Mouse (Mus musculus): ENCODE data around the gene Suox.
"Not testable (repeated sequence)": the region's sequence is repeated elsewhere in the genome, so short reads cannot be mapped to it uniquely, and the experiment has no call there.

The Suox gene

GRCm38 (mm10) chr10:128626311-128627310, 47.3 kb downstream of the Suox start, which contains the start of gene Rps26:
TSS of gene Rps26 (minus strand) at chr10:128626747.
- peak; percentile 99 for DNase-seq (ENCODE audit: low read depth, low spot score)

GRCm38 (mm10) chr10:128625287-128625894, 48.5 kb downstream of the Suox start:
- DNase-seq (ENCODE audit: low read depth, low spot score): no peak

GRCm38 (mm10) chr10:128623106-128623613, 50.7 kb downstream of the Suox start:
- not testable (repeated sequence) for DNase-seq (ENCODE audit: low read depth, low spot score)

GRCm38 (mm10) chr10:128622702-128623101, 51.2 kb downstream of the Suox start:
- no peak for DNase-seq (ENCODE audit: low read depth, low spot score)

GRCm38 (mm10) chr10:128621986-128622520, 51.8 kb downstream of the Suox start:
- DNase-seq (ENCODE audit: low read depth, low spot score): no peak

- DNase-seq (ENCODE audit: low read depth, low spot score): no peak
Observed at GRCm38 (mm10) chr10:128620241-128620640, 53.6 kb downstream of the Suox start.

Measured in retina, adult 2 months (tissue).